Mouse (Mus musculus) thymus, postnatal 14 days (tissue): ENCODE data around the gene Bfsp2.

Experiments
- DNase-seq: peaks from one replicate; pipeline ENCODE4 v3.0.0; 2021

The Bfsp2 gene

DNA sequence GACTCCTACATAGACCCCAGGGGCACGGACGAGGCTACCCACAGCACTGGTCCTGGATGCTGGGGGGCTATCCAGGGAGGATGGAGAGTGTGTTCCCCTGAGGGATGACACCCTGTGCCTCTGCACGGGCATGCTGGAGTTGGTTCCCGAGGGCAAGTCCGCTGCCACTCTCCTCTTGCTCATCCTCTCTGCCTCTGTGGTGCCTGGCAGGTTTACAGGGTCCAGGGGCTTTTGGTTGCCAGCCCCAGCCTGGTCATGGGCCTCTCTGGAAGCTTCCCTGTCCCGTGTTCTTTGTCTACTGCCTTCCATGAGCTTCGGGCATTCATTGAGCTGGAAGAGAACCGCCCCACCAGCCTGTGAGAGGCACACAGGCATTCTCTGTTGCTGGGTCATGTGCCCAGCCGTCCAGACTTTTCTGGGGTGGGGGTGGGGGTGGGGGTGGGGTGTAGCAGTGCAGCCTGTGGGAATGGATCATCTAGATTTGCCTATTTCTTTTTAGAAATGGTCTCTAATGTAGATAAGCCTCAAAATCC is at the start of gene Bfsp2:
Gene Bfsp2, minus strand, starts transcription at position 377 of the 533 bp plus-strand sequence.
- no peak for DNase-seq

DNA sequence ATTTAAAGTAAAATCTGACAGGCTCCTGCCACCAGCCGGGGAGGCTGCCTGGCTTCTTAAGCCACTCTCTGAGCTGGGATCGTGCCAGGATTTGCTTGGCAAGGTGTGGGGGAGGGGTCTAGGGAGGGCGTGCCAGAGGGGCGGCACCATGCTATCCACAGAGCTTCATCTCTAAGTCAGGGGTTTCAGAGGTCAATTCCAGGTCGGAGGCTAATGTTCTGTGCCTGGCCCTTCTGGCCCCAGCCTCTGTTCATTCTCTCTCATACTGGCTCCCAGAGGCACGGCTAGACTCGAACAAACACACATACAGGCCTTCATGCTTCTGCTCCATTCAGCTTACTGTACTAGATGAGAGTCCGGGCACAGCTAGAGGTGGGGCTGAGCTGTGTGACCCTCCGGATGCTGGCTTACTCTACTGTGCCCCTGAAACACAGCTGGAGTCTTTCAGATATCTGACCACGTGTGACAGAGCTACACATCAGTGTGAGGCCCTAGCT is 44.9 kb upstream of the Bfsp2 start:
- DNase-seq: no peak

GRCm38 (mm10) chr9:103524600-103524999 is 44.4 kb upstream of the Bfsp2 start:
- DNase-seq: no peak

DNA sequence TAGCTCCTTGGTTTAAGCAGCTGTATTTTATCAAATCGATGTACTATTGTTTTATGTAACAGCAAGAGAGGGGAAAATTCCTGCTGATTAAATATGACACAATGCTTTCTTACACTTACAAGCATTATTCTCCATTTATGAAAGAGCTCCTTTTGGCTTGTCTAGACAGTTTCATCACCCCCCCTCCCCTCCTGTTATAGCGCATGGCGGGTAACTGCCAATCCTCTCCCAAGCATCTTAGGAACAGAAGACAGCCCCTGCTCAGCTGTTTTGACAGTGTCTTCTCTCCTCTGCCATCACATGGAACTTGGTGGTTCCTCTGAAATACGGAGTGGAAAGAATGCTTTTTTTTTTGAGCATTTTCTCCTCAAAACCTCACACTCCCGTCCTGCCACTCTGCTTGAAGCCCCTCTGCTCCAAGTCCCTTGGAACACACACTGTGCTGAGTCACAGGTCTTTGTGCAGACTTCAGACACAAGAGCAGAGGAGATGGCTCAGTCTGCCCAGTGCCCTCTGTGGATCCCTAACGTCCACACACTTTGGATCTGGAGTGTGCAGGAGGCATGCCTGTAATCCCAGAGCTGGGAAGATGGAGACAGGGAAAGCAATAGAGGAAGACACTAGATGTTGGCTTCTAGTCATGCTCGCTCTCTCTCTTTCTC is 43.7 kb upstream of the Bfsp2 start:
- DNase-seq: no peak

- no peak for DNase-seq
Observed at GRCm38 (mm10) chr9:103523008-103523407, 42.8 kb upstream of the Bfsp2 start.

- no peak for DNase-seq
Observed at GRCm38 (mm10) chr9:103513884-103514283, 33.7 kb upstream of the Bfsp2 start.

DNA sequence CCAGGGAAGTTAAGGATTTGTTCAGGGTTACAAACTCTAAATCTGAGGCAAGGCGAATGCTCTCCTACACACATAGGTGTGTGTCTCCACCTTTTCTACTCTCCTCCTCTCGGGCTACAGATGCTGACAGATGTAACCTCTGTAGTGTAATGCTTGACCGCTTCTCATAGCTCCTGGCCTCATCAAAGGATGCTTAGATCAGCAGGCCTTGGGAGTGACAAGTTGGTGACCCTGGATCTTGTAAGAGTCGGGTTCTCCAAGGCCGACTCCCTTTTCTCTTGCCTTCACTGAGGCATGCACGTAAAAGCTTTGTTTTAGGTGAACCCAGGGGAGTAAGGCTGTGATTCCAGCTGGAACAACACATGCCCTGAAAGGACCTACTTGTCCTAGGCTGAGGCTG is 32.0 kb upstream of the Bfsp2 start:
- DNase-seq: no peak

DNA sequence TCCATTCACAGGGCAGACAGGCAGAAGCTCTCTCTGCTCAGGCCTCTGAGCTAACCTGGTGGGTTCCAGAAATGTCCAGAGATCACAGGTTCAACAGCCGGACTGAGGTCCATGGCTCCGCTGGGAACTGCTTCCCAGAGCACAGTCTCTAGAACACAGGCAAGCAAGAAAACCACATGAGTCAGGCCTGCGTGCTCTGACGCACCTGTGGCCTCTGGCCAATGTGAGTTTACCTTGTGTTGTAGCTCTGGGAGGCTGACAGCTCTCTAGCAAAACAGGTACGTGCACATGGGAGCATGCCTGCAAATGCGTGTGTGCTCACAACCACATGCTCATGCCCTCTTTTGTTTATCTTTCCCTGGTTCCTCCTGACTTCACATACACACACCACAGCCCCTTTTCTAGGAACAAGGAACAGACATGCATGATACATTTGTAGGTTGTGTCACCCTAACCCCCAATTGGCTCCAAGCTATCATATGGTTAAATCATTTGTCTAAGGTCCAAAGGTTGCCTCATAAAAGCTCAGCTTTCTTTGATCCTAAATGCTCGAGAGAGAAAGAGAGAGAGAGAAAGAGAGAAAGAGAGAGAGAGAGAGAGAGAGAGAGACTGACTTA is 26.9 kb upstream of the Bfsp2 start:
- no peak for DNase-seq

GRCm38 (mm10) chr9:103505067-103505466 is 24.8 kb upstream of the Bfsp2 start:
- no peak for DNase-seq

- DNase-seq: no peak
Observed at GRCm38 (mm10) chr9:103504646-103505045, 24.4 kb upstream of the Bfsp2 start.

DNA sequence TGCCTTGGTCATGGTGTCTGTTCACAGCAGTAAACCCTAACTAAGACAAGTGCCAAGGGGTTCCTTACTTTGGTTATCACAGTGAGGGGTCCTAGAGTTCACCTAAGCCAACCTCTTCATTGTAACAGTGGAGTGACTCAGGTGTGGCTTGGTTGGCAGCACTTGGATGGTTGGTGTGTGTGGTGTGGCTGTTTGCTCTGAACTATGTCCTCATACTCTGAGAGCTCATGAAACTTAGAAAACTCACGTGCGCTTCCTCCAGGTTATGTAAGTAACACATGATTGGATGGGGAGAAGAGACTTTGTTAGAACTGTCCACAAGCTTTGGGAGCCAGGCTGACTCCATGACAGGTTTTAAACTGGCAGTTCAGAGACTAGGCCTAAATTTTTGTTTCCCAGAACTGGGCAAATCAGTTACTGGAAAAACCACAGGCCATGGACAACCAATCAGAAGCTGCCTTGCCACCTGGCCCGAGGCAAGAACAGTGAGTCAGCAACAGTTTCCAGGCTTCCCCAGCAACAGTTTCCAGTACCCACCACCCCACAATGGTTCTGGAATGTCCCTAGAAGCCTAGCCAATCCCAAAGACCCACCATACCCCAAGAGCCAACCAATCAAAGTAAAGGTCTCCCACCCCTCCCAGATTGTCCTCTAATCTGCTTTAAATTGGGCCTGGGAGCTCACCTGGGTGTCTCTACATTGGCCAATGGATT is 23.5 kb upstream of the Bfsp2 start:
- no peak for DNase-seq

DNA sequence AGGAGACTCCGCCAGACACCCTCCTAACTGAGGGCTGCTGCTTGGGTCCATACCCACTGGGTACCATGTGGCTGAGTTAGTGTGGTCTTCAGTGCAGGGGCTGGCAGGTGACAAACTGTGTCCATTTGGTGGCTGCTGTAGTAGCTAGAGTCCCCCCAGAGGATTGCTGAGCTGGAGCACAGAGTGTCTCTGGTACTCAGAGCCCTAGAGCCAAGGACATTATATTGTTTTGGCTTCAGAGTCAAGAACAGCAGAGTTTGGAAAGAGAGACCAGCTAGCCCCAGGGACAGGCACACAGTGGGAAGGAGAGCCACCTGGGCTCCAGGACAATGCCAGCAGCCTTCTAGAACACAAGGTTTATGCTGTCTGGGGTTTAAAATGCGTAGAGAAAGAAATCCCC is 22.4 kb upstream of the Bfsp2 start:
- DNase-seq: no peak

DNA sequence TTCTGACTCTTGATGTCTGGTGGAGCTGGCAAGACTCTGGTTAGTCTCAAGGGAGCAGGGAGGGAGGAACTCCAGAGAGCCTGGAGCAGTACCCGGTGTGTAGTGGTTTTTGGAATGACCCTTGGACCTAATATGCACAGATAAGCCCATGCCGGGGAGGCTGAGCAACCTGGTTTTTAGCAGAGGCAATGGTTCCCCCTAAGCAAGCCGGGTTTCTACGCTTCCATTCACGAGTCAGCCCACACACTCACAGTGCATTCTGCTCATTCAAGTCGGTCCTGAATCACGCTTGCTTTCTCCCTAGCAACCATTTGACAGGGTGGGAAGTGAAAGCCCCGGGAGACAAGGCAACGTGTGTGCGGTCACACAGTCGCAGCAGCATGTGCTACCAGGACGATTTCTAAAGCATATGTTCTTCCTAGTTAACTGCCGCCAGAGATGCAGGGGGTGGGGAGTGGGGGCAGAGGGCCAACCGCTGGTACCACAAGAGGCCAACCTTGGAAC is 21.7 kb upstream of the Bfsp2 start:
- DNase-seq: no peak

GRCm38 (mm10) chr9:103499366-103499765 is 19.1 kb upstream of the Bfsp2 start:
- DNase-seq: no peak

GRCm38 (mm10) chr9:103498699-103499098 is 18.5 kb upstream of the Bfsp2 start:
- no peak for DNase-seq

DNA sequence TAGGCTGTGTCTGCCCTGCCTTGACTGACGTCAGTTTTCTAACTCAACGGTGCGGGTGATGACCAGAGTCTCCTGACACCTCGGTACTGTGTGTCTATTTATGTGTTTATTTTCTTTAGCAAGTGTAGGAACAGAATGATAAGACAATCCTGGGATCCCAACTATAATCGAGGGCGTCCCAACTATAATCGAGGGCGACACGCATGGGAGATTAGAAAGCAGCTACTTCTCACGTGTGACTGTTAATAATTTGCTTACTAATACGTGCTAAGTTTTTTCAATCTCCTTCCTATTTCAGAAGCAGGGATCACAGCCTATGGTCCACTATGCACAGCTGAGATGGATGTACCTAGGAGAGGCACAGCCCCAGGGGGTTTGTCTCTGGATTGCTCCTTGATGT is 15.2 kb upstream of the Bfsp2 start:
- no peak for DNase-seq

GRCm38 (mm10) chr9:103494346-103495020 is 14.3 kb upstream of the Bfsp2 start:
- no peak for DNase-seq

GRCm38 (mm10) chr9:103491985-103492384 is 11.8 kb upstream of the Bfsp2 start:
- no peak for DNase-seq

- DNase-seq: peak; percentile 85
Observed at GRCm38 (mm10) chr9:103490439-103490838, 10.2 kb upstream of the Bfsp2 start.

- peak; percentile 66 for DNase-seq
Observed at GRCm38 (mm10) chr9:103489883-103490282, 9.7 kb upstream of the Bfsp2 start.

DNA sequence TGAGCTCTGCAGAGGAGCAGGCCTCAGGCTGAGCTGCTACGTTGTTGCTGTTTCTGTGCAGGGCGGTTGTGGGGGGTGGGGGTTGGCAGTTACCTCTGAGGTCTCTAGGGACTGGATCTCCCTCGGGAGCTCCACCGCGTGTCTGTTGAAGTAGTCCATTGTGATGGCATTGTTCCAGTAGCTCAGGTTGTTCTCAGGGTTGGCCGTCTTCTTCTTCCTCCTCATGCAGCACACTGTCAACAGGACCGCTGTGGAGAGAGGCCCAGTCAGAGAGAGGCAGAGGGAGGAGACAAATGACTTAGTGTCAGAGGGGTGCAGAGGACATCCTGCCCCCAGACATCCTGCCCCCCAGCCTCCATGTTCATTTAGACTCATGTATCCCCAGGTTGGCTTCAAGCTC is 8.9 kb upstream of the Bfsp2 start:
- DNase-seq: peak; percentile 61

- no peak for DNase-seq
Observed at GRCm38 (mm10) chr9:103486262-103486661, 6.0 kb upstream of the Bfsp2 start.

DNA sequence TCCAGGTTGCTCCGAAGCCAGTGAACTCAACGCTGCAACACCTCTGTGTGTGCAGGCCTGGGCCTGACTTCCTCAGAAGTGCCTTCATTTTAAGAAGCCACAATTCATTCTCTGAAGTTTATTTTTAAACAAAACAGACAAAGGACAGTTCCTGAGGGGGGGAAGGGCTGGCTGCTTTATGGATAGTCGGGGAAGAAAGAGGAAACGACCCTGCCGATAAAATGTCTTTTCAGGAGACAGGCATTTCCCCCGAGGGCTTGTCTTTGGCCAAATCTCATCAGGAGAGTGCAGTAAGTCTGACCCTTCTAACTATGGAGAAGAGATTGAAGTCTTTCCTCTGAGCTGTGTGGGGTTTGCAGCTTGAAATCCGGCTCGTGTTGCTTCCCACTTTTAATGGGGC is 5.4 kb upstream of the Bfsp2 start:
- DNase-seq: no peak
